Mouse (Mus musculus): ENCODE data around the gene Car10.

Gene Car10

DNA sequence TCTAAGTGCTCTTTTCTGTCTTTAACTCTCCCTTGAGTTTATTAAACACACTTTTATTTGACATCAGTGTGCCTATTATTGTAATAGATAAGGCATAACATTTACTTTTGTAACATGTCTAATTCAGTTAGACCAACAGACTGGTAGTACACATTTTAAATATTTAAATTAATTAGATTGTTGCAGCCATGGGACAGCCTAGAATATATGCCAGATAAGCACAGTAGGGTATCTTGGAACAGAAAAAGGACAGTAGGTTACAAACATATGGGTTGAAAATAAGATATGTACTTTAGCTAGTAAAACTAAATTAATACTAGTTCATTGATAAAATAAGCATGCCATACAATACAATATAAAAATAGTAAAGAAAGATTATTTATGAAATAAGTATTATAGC is 74.6 kb downstream of the Car10 start:
- DNase-seq (ENCODE audit: low spot score) = no peak

DNA sequence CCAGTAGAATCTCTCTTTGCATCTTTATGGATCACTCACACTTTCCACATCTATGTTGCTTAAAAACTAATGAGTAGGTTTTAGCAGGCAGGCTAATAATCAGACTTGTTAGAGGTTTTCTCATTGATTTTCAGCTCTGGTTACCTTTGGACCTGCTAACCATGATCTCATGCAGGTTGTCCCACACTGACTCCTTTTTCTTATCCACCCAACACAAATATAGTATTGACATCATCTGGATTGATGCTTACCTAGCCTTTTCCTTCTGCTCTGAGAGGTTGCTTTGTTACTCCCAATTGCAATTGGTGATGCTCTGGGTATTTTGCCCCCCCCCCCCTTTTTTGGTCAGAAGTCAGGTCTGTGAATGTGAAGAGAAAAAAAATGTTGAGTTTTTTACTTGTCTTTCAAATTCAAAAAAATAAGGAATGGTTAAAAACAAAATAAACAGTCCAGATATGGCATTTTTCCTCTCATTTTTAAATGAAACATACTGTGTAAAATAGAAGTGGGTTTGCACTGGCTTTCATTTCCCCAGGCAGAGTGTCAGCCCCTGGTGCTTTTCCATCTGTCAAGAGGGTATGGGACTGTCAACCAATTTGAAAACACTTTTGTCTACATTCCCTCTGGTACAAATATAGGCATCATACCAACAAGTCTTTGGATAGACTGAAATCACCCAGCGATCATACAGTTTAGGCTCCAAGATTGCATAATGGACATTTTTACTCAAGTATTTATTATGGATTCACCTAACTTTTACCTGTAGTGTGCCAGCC is 75.9 kb downstream of the Car10 start:
- no peak for DNase-seq (ENCODE audit: low spot score)

DNA sequence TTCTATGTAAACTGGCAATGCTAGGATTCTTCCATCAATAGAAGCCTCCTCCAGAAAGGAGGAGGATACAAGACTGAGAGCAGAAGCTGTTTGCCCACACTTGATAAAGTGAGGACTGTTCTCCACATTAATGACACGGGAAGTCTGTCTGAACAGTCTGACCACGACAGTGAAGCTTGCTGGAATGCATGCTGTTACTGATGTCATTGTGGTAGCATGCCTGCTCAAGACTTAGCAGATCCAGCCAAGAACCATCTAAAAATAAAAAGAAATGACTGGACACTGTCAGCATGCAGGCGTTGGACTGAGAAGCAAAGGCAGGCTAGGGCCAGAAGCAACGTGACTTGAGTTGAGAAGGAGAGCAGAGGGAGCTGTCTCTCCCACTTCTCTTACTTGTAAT is 87.6 kb downstream of the Car10 start:
- DNase-seq (ENCODE audit: low spot score) = no peak

DNA sequence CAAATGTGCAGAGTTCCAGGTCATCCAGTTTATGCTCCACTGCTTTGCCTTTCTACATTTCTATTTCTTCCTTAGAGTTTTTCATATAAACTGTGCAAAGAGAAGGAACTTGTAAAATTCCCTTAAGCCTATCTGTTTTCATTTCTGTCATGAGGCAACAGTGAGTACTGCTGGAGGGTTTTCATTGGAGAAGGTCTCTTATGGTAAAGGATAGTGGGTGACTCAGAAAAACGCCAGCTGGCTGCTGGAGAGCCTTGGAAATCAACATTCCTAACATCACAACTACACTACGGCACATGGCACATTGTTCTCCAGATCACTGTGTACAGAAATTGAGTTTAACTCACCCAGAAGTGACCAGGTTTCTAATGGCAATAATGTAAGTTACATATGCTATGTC is 88.3 kb downstream of the Car10 start:
- no peak for DNase-seq (ENCODE audit: low spot score)

DNA sequence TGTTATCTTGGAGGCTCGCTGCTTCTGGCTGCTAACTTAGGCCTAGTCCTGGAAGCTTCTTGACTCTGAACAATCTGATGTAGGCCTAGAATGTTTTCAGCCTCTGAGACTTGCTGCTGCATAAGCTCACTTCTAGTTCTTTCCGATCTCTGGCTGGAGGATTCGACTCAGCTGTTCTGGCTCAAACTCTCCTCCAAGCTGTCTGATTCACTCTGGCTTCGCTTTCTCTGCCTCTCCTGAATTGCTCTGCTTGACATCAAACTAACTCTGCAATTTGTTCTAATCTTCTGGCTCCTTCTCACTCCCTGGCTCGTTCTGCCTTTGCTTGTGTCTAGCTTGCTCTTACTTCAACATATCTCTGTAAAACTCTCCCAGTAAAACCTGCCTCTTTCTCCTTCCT is 90.8 kb downstream of the Car10 start:
- no peak for DNase-seq (ENCODE audit: low spot score)

DNA sequence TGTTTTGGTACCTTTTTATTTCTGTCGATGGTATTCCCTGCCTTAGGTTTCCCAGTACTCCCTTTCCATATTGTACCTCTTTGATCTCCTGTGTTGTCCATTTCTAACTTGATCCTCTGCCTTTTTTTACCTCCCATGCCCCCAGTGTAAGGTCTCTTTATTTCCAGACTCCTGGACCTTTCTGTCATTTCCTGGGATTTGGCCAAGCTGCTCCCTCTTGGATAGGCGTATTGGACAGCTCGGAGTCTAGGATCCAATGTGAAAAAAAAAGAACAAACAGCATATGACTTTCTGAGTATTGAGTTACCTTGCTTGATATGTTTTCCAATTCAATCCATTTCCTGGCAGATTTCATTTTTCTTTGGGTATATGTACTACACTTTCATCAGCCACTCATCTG is 102.2 kb downstream of the Car10 start:
- no peak for DNase-seq (ENCODE audit: low spot score)

DNA sequence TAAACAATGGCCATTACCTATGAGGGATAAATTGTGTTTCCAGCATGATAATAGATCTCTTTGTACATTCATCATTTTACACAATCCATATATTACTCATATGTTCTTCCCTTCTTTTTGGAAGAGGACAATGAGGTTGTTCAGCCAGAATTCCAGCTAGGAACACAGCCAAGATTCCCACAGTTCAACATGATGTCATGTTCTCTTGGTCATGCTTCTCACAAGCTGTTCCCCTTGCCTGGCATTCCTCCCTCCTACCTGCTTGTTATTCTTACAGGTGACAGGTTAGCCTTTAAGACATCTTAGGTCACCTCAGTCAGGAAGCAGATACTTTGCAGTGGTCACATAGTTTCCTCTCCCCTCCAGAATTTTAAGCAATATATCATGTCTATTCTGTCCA is 119.6 kb downstream of the Car10 start:
- DNase-seq (ENCODE audit: low spot score) = no peak

DNA sequence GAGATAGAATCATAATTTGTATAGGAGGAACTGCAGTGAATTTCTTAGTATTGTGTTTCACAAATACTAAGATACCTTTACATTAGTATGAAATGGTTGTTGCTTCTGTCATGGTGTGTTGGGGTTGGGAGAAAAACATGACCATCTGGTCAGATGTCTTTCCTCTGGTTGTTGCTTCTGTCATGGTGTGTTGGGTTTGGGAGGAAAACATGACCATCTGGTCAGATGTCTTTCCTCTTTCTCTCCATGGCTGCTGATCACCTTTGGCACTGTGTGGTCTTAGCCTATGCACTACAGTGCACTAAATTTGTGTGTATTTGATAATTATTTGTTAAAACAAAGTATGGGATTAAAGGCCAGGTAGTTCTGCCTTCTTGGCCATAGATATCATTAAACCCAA is 132.2 kb downstream of the Car10 start:
- no peak for DNase-seq (ENCODE audit: low spot score)

DNA sequence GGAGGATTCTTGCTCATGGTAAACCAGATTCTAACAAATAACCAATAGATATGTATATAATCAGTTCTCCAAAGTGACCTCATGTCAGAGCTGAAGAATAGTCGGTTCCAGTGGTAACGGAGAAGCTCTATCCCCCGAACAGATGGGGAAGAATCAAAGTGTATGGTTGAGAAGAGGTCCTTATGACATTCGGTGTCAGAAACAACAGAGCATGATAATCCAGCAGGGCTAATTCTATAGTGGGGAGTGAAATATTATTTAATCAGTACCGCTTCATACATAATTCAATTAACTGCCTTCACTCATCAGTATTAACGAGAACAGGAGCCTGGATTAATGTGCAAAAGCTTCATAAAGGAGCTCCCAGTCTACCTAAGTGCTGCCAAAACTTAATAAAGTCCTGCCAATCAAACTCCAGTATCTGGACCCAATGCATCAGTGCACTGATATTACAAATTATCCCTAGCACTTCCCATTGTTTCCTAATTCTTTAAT is 152.0 kb downstream of the Car10 start:
- no peak for DNase-seq (ENCODE audit: low spot score)

DNA sequence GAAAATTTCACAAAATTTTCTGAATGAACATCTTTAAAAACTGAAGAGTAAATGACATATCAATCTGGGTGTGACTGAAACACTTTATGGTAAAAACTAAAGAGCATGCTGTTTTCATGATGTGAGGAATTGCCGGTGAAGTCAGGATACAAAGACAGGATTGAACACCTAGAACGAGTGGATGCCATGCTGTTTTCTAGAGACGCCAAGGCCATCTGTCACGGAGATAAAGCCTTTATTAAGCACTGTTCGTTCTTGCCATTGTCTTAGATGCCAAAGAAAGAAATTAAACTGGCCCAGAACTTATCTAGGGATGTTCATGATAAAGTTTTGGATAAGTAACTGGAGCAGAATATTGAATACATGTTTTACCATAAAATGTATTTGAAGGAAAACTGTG is 153.9 kb downstream of the Car10 start:
- DNase-seq (ENCODE audit: low spot score) = no peak

DNA sequence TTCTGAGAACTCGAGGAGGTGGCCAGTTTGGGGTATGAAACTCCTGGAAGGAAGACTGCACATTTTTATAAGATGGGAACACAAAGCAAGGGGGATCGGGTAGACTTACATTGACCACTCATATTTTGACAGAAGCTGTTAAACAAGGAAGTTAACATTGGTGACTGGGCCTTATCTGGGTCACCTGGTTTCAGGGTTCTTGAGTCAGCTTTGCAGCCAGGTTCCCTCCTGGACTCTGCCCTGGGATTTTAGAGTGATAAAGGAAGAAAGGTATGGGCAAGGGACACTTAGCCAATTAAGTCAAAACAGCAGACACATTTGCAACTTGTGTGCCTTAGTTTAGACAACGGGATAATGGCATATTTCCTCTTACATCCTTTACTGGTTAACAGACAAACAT is 166.2 kb downstream of the Car10 start:
- no peak for DNase-seq (ENCODE audit: low spot score)

DNA sequence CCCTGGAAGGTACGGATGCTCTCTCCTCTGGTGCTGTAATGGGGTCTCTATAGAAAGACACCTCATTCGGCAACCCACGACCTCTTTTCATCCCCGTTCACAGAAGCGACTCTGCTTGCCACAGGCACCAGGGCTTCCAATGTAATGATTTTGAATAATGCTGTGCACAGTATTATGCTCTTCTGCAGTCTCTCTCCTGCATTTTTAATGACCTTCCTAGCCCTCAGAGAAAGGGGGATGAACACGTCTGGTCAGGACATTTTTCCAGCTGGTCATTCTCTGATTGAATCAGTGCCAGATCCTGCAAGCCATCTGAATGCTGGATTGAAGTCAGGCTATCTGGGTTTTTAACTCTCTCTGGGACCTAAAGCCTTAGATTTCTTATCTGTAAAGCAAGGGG is 174.2 kb downstream of the Car10 start:
- DNase-seq (ENCODE audit: low spot score) = no peak

DNA sequence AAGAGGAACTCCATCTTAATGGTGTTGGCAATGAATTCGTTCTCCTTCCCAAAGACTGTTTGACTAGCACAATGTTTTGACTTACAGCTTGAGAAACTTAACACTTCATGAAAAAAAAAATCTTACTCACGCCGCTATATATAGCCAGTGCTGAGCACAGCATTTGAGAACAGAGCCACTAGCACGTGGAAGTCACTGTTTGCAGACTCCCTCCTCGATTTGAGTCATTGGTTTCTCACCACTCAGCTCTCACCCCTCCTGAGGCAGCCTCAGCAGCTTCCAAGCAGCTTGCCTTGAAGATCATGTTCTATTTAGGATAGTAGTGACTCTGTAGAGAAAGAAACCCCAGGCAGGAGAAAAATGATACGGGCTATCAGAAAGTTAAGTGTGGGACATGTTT is 176.1 kb downstream of the Car10 start:
- no peak for DNase-seq (ENCODE audit: low spot score)

DNA sequence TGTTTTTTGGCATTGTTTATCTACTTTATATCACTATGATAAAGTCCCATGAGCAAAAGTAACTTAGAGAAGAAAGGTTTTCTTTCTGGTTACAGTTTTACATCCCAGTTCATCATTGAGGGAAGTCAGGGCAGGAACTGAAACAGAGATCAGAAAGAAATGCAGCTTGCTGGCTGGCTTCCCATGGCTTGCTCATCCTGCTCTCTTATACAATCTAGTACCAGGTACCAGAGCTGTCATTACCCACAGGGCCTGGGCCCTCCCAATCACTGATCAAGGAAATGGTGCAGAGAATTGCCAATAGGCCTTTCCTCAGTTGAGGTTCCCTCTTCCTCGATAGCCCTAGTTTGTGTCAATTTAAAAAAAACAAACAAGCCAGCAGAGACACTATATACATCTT is 195.8 kb downstream of the Car10 start:
- no peak for DNase-seq (ENCODE audit: low spot score)

DNA sequence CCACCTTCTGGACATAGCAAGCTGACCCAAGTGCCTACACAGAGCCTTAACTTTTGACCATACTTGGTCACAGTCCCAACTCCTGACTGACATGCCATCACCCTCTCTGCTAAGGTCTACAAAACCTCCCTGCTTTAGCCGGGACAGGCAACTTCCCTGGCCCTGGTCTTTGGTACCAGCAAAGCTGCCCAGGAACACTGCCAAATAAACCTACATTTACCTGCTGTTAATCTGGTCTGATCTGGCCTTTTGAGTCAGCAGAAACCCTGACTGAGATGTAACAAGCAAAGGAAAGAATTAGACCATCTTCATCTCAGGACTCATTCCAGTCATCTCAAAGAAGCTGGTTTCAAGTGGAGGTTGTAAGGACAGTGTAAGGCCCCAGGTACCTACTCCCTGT is 212.2 kb downstream of the Car10 start:
- DNase-seq (ENCODE audit: low spot score) = no peak

DNA sequence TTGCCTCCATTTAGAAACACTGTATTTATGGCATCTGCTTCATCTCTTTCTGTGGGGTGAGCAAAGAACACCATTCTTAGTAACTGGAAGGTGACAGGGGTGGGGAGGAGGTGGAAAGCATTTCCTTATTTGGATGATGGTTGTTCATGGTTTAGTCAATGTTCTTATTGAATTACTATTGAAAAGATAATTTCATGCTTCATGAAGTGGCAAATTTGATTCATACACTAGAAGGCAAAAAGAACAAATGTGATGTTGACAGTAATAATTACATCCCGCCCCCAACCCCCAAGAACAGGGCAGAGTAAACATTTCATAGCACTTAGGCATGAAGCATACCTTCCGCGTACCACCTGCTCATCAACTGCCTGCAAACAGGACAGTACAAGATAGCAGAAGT is 239.9 kb downstream of the Car10 start:
- DNase-seq (ENCODE audit: low spot score) = no peak

DNA sequence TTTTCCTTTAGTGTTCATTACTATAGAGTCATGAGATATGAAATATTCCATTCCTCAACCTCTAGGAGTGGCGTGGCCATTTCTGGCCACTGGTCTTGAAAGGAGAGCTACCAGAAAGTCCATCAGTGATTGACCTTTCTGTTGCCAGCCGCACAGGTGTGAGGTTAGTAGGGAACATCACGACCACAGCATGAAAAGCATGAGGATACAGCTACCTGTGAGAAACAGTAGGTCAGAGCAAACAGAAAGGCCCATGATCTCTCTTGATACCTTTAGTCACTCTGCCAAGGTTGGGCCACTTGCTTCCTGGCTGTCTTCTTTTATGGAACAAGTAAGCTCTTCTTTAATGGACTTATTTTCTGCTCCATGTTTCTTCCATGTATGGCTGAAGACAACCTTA is 246.1 kb downstream of the Car10 start:
- no peak for DNase-seq (ENCODE audit: low spot score)

DNA sequence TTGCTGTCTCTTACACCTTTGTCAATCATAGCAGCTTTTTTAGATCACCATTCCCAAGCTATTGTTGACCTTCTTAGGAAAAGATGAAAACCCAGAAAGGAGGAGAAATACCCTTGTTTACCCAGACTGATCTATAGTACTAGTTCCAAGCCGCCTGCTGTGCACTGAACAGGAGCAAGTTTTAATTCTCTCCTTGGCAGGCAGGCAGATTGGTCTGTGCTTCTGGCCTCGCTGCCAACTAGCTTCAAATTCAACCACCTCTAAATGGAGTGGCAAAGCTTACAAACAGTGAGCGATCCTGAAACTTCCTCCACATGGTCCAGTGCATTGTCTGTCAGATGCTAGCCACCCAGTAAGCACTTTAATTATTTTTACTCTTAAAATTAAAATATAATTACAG is 247.0 kb downstream of the Car10 start:
- no peak for DNase-seq (ENCODE audit: low spot score)

DNA sequence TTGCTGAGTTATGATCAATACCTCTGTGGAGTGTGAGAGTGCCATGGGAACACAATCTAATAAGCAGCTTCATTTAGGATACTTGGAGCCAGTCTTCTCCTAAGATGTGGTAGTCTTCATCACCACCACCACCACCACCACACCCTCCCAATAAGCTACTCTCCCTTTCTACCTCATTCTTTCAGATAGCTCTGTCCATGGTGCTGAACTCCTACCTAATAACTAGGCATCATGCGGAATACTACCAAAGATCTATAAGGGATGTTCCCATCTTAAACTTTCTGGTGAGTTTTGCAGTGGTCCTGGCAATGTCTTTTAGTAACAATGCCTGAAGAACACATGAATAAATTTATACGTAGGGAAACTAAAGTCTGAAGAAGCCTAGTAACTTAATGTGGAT is 263.7 kb downstream of the Car10 start:
- DNase-seq (ENCODE audit: low spot score) = no peak

DNA sequence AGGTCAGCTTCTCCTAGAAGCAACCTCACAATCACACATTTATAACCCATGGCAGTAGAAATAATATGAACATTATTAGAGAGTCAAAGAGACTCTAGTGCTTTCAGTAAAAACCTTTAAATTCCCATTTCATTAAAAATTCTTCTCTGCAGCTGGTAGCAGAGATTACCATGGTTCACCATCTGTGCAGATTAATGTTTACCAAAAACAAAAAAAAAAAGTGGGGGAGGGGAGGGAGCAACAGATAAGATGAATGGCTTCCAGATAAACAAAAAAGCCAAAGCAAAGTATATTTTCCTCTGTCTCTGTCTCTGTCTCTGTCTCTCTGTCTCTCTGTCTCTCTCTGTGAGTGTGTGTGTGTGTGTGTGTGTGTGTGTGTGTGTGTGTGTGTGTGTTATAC is 266.3 kb downstream of the Car10 start:
- no peak for DNase-seq (ENCODE audit: low spot score)

DNA sequence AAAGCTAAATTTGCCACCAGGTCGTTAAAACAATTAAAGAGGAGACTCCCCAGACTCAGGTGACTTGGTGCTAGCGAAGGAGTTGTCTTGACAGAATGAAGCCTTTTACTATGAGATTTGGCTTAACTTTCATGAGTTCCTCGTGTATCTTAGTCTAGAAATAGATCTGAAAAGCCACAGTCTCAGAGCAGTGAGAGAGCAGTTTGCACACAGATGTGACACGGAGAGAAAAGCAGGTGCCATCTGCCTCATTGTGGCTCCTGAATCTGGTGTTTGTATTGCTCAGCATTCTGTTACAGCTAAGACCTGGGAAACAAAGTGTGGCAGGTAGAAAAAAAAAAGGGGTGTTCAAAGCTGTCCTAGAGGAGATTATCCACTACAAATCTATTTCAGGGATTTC is 269.4 kb downstream of the Car10 start:
- DNase-seq (ENCODE audit: low spot score) = no peak

DNA sequence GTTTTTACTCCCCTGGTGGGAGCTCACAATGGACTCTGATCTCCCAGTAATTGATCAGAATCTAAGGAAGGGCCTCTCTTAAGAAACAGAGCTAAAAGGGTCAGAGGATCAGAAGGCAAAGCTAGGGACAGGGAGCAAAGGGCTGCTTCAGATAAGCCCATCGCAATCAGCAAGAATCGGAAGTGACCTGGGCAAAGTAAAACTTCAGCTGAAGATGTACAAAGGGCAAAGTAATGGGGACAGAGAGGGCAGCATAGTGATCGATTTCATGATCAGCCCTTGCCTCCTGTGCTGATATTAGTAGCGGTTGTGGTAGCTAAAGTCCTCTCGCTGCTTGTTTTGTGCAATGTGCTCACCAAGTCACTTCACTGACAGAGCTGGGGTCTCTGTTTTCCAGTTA is 269.9 kb downstream of the Car10 start:
- DNase-seq (ENCODE audit: low spot score) = no peak

DNA sequence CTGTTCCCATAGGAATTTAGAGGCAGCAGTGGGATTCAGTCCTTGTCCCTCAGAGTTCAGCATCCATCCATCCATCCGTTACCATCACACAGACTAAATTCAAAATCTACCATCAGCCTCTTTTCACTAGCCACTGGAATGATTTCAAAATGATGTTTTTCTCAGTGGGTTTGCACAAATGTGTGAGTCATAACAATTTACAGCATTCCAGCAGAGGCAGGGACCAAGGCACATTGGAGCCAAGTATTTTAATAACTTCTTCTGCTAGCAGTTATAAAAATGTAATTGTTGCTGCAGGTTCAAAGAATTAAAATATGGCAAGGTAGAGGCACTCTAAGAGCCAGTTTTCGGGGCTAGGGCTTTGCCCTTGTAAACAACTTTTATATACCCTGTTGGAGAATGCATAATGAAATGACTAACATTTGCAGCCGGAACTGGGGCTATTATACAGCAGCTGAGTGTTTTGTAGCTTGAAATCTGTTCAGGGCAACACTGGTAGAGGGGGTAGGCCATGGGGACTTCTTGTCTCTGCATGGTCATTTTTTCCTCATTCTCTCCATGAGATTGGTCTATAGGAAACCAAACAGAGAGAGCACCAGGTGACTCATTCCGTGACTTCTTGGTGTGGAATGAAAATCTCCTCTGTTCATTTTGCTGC is 276.0 kb downstream of the Car10 start:
- no peak for DNase-seq (ENCODE audit: low spot score)

DNA sequence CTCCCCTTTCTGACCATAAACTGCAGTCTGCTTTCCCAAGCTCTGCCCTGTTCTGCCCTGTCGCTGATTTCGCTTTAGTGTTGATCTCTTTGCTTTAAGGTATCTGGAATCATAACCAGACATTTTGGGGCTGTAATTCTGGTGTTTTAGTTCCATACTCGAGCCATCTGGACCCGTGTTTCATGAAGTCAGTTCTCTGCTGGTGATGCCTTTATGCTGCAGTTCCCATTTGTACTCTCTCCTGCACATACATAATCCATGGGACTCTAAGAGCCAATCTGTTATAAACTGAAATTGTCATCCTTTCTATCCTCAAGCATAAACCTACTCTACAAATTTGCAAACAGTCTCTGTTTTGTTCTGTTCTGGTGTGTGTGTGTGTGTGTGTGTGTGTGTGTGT is 293.3 kb downstream of the Car10 start:
- DNase-seq (ENCODE audit: low spot score) = no peak
